Mouse (Mus musculus): Measurements from ENCODE around the gene Ltb4r2. TPM values are rescaled to one million over a fixed set of nuclear protein-coding genes. Genes with fewer than 3 reads are reported as not detected.

Gene Ltb4r2
- under 1 TPM; 0.02 to 0.05 TPM for polyA plus RNA-seq (2012; fragmentation: generic; extraction: Trizol)

DNA sequence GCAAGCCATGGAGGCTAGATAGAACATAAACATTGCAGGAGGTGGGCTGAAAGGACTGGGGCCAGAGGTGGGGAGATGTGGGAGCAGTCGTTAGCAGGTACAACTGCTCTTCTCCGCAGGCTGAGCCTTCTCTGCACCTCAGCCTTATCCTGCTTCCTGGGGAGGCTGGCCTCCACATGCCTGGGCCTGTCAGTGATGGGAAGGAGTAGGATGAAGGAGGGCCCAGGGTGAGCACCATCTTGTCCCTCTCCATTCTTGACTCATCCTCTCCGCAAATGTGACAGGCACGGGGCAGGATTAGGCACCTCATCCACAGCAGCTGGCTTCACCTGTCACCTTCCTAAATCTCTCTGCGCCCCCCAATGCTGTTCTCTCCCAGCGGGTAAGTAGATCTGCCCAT, at the start of gene Ltb4r2:
Ltb4r2 (plus strand) TSS at position 266 of the 400 bp plus-strand sequence.

DNA sequence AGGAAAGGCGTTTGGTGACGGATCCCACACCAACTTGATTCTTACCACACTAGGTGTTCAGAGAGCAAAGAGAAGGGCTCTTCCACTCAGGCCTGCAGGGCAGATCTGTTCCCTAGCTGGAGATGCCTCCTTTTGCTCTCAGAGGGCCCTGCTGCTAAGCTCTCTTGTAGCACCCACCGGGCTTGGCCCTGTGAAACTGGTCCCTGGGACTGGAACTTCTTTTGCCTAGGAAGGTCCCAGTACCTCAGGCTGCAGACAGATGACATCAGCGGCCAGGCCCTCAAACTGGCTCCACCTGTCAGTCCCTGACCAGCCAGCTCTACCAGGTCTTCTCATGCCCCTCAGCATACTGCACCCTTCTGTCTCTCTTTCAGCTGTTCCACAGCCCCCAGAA, 47.5 kb upstream of the Ltb4r2 start, which contains the start of gene Tgm1:
Tgm1 (minus strand) TSS at position 198 of the 394 bp plus-strand sequence.

DNA sequence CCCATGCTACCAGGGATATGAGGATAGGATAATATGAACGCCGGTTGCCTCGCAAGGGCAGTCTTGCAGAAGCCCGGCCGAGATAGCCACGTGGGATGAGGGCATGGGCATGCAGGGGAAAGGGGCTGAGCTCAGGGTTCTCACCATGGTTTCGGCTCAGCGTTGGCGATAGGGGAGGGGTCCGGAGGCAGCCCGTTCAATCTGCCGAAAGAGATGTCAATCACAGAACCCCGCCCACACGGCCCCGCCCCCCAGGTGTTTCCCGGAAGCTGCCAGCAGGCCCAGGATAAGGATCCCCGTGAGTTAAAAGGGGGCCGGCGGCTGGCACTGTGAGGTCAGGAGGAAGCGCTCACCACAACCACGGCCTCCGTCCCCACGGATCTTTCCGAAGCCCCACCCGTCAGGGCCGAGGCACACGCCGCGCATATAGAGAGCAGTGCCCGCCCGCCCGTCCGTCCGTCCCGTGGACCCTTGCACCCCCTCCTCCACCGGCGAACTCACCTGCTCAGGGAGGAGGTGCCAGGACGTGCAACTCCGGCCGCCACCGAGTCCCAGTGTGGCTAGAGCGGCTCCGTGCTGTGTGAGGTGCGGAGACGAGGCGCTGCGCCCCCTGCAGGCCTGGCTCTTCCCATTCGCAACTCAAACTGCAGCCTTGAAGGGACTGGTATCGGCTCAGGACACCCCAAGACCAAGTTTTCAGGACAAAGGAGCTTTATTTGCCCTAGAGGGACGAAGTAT, 39.4 kb upstream of the Ltb4r2 start, which contains the start of gene Rabggta:
Rabggta (minus strand) TSS at position 564 of the 738 bp plus-strand sequence.

DNA sequence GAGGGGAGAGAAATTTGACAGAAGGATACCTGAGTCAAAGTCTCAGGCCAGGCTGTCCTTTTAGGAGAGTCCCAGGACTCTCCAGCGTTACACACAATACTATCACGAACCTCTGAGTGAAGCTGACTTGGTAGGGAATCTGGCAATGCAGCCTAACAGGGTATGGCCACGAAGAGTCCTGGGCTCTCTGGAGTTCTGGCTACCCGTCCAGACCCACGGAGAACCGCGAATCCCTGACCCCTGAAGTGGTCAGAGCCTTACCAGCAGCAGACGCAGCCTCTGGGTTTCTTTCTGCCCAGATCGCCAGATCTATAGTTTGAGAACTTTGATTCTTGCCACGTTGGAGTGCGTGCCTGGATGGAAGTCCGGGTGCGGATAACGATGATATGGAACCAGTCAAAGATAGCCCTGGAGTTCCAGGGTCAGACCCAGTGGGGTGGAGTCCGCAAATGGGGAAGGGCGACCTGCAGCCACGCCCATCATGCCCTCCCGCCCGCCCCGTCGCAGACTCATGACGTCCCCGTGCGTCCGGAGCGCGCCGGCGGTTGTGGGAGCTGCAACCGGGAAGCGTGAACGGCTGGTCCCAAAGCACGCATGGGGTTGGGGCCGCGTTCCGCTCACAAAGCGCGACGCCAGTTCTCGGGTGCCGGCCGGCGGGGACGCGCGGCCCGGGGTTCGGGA, 15.9 kb upstream of the Ltb4r2 start, which contains the start of the genes Dhrs1 and Nop9:
Dhrs1 (minus strand) TSS at position 511 of the 681 bp plus-strand sequence.
Nop9 (plus strand) TSS at position 514 of the 681 bp plus-strand sequence.

DNA sequence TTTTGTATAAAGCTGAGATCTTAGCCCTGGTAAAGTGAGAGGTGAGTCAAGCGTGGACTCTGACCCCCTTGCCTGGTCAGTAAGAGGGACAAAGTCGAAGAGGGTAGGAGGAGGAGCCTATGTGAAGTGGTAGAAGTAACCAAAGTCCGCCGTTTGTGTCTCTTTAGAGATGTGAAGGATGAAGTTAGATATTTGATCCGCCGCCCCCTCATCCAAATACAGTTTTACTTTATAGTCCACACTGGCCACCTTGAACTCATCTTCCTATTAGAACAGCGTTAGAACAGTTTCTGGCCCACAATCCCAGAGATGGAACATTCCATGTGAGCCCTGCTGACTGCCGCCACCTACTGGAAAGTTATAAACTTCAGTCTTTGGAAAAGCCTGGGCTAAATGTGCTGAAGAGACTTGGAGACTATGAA, 2.9 kb upstream of the Ltb4r2 start, which contains the start of gene Cideb:
Cideb (minus strand) TSS at position 96 of the 422 bp plus-strand sequence.

DNA sequence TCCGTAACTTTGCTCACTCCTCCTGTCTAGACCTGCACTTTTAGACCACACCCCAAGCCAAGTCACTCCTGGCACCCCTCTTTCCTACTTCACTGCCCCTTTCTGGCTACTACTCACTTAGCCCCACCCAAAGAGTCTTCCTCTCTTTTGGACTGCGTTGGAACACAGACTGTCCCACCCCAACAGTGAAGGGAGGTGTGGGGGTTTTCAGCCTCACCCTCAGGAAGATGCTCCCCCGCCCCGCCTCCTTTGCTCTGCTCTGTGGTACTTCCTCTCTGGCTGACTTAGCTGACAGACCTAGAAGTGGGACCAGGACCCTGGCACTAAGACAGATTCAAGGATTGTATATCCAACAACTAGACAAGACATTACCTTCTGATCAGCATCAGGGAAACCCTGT, 4.5 kb downstream of the Ltb4r2 start, which contains the start of gene Ltb4r1:
Ltb4r1 (plus strand) TSS at position 267 of the 400 bp plus-strand sequence.

DNA sequence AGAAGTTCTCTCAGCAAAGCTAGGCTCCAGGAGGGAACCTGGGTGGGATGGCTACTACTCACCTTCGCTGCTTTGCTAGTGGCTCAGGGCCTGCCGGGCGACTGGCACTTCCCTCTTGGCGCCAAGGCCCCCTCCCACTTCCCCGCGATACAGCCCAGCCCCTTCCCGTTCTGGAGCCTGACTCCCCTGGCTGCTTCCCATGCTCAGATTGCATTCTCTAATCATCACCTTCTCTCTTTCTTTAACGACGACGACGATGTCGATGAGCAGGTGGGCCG, 22.7 kb downstream of the Ltb4r2 start, which contains the start of gene Adcy4:
Adcy4 (minus strand) TSS at position 138 of the 278 bp plus-strand sequence.

DNA sequence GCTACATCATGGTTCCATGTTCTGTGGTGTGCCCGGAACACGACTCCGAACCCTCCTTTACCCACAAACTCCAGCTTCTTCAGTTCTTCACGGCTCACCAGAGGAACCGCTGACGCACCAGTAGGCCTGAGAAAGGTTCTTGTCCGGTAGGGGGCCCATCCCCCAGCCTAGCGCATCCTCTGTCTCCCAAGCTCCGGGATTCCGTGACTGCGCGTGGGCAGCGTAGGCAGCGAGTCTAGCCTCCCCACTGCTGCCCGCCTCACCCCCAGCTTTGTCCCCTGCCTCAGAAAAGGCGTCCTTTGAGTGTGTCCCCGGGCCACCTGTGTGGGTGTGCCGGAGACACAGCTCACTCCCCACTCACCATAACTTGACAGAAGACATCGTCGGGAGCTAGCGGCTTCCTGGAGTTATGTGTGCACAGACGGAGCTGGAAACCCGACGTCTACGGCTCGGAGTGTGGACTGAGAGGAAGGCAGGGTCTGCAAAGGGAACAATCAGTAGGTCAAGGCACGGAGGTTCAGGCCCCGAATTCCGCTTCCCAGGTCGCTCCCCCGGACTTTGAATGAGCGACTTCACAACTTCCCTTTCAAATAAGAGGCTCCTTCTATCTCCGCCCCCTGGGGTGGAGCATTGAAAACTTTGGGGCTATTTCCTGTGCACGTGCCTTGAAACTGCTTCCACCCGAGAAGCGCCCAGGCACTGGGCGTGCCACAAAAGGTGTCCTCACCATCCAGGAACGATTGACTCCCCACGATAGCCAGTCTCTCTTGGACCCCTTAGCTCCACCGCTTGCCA, 27.2 kb downstream of the Ltb4r2 start, which contains the start of gene Ripk3:
Ripk3 (minus strand) TSS at position 610 of the 795 bp plus-strand sequence.

Other genes starting within 250 kb of the Ltb4r2 start
- gene Nrl, start 236.4 kb upstream of the Ltb4r2 start, polyA plus RNA-seq (2012; fragmentation: generic; extraction: Trizol) = under 1 TPM in 1 of 2 experiments, not detected in 1; 0.01 TPM
- gene Pck2, start 221.2 kb upstream of the Ltb4r2 start, polyA plus RNA-seq (2012; fragmentation: generic; extraction: Trizol) = 10 to 100 TPM; 43.7 to 67.2 TPM
- gene Dcaf11, start 201.4 kb upstream of the Ltb4r2 start, polyA plus RNA-seq (2012; fragmentation: generic; extraction: Trizol) = 10 to 100 TPM; 16.2 to 34.9 TPM
- gene A730061H03Rik, start 201.0 kb upstream of the Ltb4r2 start, polyA plus RNA-seq (2012; fragmentation: generic; extraction: Trizol) = under 1 TPM; 0.21 to 0.70 TPM
- not detected for gene Fitm1, start 185.8 kb upstream of the Ltb4r2 start, polyA plus RNA-seq (2012; fragmentation: generic; extraction: Trizol)
- 100 to 1,000 TPM; 148 to 216 TPM for gene Psme1, start 183.3 kb upstream of the Ltb4r2 start, polyA plus RNA-seq (2012; fragmentation: generic; extraction: Trizol)
- 10 to 100 TPM in 1 of 2 experiments, 1 to 10 TPM in 1; 6.1 to 11.5 TPM for gene Emc9, start 176.1 kb upstream of the Ltb4r2 start, polyA plus RNA-seq (2012; fragmentation: generic; extraction: Trizol)
- 100 to 1,000 TPM; 139 to 336 TPM for gene Psme2, start 170.3 kb upstream of the Ltb4r2 start, polyA plus RNA-seq (2012; fragmentation: generic; extraction: Trizol)
- 10 to 100 TPM; 18.0 to 18.4 TPM for gene Rnf31, start 169.7 kb upstream of the Ltb4r2 start, polyA plus RNA-seq (2012; fragmentation: generic; extraction: Trizol)
- gene Irf9, start 157.9 kb upstream of the Ltb4r2 start, polyA plus RNA-seq (2012; fragmentation: generic; extraction: Trizol) = 10 to 100 TPM in 1 of 2 experiments, 1 to 10 TPM in 1; 1.0 to 22.0 TPM
- gene Rec8, start 143.4 kb upstream of the Ltb4r2 start, polyA plus RNA-seq (2012; fragmentation: generic; extraction: Trizol) = not detected
- 100 to 1,000 TPM in 1 of 2 experiments, 10 to 100 TPM in 1; 83.9 to 139 TPM for gene Ipo4, start 125.5 kb upstream of the Ltb4r2 start, polyA plus RNA-seq (2012; fragmentation: generic; extraction: Trizol)
- under 1 TPM; 0.04 to 0.05 TPM for gene Gm49378, start 123.5 kb upstream of the Ltb4r2 start, polyA plus RNA-seq (2012; fragmentation: generic; extraction: Trizol)
- 10 to 100 TPM; 25.9 to 65.1 TPM for gene Tm9sf1, start 117.6 kb upstream of the Ltb4r2 start, polyA plus RNA-seq (2012; fragmentation: generic; extraction: Trizol)
- gene Tssk4, start 111.2 kb upstream of the Ltb4r2 start, polyA plus RNA-seq (2012; fragmentation: generic; extraction: Trizol) = 1 to 10 TPM in 1 of 2 experiments, under 1 TPM in 1; 0.29 to 1.1 TPM
- gene Mdp1, start 100.9 kb upstream of the Ltb4r2 start, polyA plus RNA-seq (2012; fragmentation: generic; extraction: Trizol) = 10 to 100 TPM in 1 of 2 experiments, 1 to 10 TPM in 1; 9.1 to 23.8 TPM
- gene Gmpr2, start 89.5 kb upstream of the Ltb4r2 start, polyA plus RNA-seq (2012; fragmentation: generic; extraction: Trizol) = 10 to 100 TPM in 1 of 2 experiments, 1 to 10 TPM in 1; 5.5 to 13.1 TPM
- 100 to 1,000 TPM; 239 to 456 TPM for gene Nedd8, start 89.3 kb upstream of the Ltb4r2 start, polyA plus RNA-seq (2012; fragmentation: generic; extraction: Trizol)
- 10 to 100 TPM in 1 of 2 experiments, 1 to 10 TPM in 1; 9.3 to 11.8 TPM for gene Tinf2, start 79.6 kb upstream of the Ltb4r2 start, polyA plus RNA-seq (2012; fragmentation: generic; extraction: Trizol)
- gene Tgm1, start 47.5 kb upstream of the Ltb4r2 start, polyA plus RNA-seq (2012; fragmentation: generic; extraction: Trizol) = under 1 TPM; 0.01 to 0.08 TPM
- gene Rabggta, start 39.2 kb upstream of the Ltb4r2 start, polyA plus RNA-seq (2012; fragmentation: generic; extraction: Trizol) = 10 to 100 TPM in 1 of 2 experiments, 1 to 10 TPM in 1; 8.2 to 12.8 TPM
- 10 to 100 TPM; 46.0 to 89.8 TPM for gene Dhrs1, start 15.7 kb upstream of the Ltb4r2 start, polyA plus RNA-seq (2012; fragmentation: generic; extraction: Trizol)
- 10 to 100 TPM; 15.2 to 35.9 TPM for gene Nop9, start 15.7 kb upstream of the Ltb4r2 start, polyA plus RNA-seq (2012; fragmentation: generic; extraction: Trizol)
- 1 to 10 TPM in 1 of 2 experiments, under 1 TPM in 1; 0.11 to 3.7 TPM for gene Cideb, start 3.0 kb upstream of the Ltb4r2 start, polyA plus RNA-seq (2012; fragmentation: generic; extraction: Trizol)
- gene Ltb4r1, start 4.5 kb downstream of the Ltb4r2 start, polyA plus RNA-seq (2012; fragmentation: generic; extraction: Trizol) = under 1 TPM in 1 of 2 experiments, not detected in 1; 0.04 TPM
- not detected for gene Adcy4, start 22.7 kb downstream of the Ltb4r2 start, polyA plus RNA-seq (2012; fragmentation: generic; extraction: Trizol)
- 1 to 10 TPM; 3.8 to 4.1 TPM for gene Ripk3, start 27.4 kb downstream of the Ltb4r2 start, polyA plus RNA-seq (2012; fragmentation: generic; extraction: Trizol)
- 10 to 100 TPM in 1 of 2 experiments, 1 to 10 TPM in 1; 2.5 to 19.8 TPM for gene Nfatc4, start 61.7 kb downstream of the Ltb4r2 start, polyA plus RNA-seq (2012; fragmentation: generic; extraction: Trizol)
- 1 to 10 TPM in 1 of 2 experiments, under 1 TPM in 1; 0.09 to 4.1 TPM for gene Nynrin, start 92.6 kb downstream of the Ltb4r2 start, polyA plus RNA-seq (2012; fragmentation: generic; extraction: Trizol)
- gene Cbln3, start 123.0 kb downstream of the Ltb4r2 start, polyA plus RNA-seq (2012; fragmentation: generic; extraction: Trizol) = under 1 TPM; 0.08 to 0.98 TPM
- 1 to 10 TPM; 1.2 to 9.7 TPM for gene Khnyn, start 123.5 kb downstream of the Ltb4r2 start, polyA plus RNA-seq (2012; fragmentation: generic; extraction: Trizol)
- gene Sdr39u1, start 138.9 kb downstream of the Ltb4r2 start, polyA plus RNA-seq (2012; fragmentation: generic; extraction: Trizol) = under 1 TPM in 1 of 2 experiments, not detected in 1; 0.44 TPM
- under 1 TPM in 1 of 2 experiments, not detected in 1; 0.05 TPM for gene Cma1, start 183.2 kb downstream of the Ltb4r2 start, polyA plus RNA-seq (2012; fragmentation: generic; extraction: Trizol)
- gene Cma2, start 189.6 kb downstream of the Ltb4r2 start, polyA plus RNA-seq (2012; fragmentation: generic; extraction: Trizol) = not detected